Mouse (Mus musculus) ES-E14 (cell line): ENCODE data around the gene 4930503B20Rik. TPM values are rescaled to one million over a fixed set of nuclear protein-coding genes. Genes with fewer than 3 reads are reported as not detected.

Experiments
- DNase-seq: peaks from one replicate; pipeline ENCODE4 v3.0.0-alpha.2; 2013; ENCODE audit warnings: low read depth, low spot score
- H3K27ac ChIP-seq: 2 replicates; pipeline ENCODE4 v1.5.1; 2012; ENCODE audit warnings: low read depth, mild to moderate bottlenecking, low read length, moderate library complexity, mixed read lengths; ENCODE audit not compliant: poor library complexity, insufficient read depth, severe bottlenecking
- H3K36me3 ChIP-seq: 2 replicates; pipeline ENCODE4 v1.6.1; 2012; ENCODE audit warnings: mild to moderate bottlenecking, low read length, moderate library complexity, mixed read lengths; ENCODE audit not compliant: control insufficient read depth, poor library complexity, insufficient read depth, severe bottlenecking
- H3K4me1 ChIP-seq, 2 experiments: fragments of 150-350 bp in 1 of 2; sonication (generic) in 1 of 2; 2 replicates each; pipeline ENCODE4 v1.6.1; 2012; ENCODE audit warnings: low read length in 2 of 2, mild to moderate bottlenecking in 1 of 2, mixed read lengths in 1 of 2; ENCODE audit not compliant: control insufficient read depth in 2 of 2, insufficient read depth in 2 of 2, poor library complexity in 1 of 2
- H3K4me3 ChIP-seq, 2 experiments: fragments of 150-350 bp in 1 of 2; sonication (generic) in 1 of 2; 2 replicates each; pipeline ENCODE4 v1.5.1; 2012; ENCODE audit warnings: low read length in 2 of 2, low read depth in 1 of 2, mild to moderate bottlenecking in 1 of 2, mixed read lengths in 1 of 2; ENCODE audit not compliant: insufficient read depth in 1 of 2, poor library complexity in 1 of 2, severe bottlenecking in 1 of 2
- H3K9ac ChIP-seq: 2 replicates; pipeline ENCODE4 v1.6.1; 2012; ENCODE audit warnings: low read depth, mild to moderate bottlenecking, low read length, mixed read lengths; ENCODE audit not compliant: poor library complexity, insufficient read depth, severe bottlenecking
- H3K9me3 ChIP-seq: fragments of 150-350 bp; sonication (generic); 2 replicates; pipeline ENCODE4 v1.6.1; 2012; ENCODE audit warnings: low read depth, mild to moderate bottlenecking, low read length; ENCODE audit not compliant: control insufficient read depth, insufficient read depth
- CHD2 ChIP-seq: IDR thresholded peaks from 2 replicates; pipeline ENCODE4 v1.6.1; 2014; ENCODE audit warnings: mild to moderate bottlenecking, low read depth, low read length, inconsistent platforms
- HCFC1 ChIP-seq: IDR thresholded peaks from 2 replicates; pipeline ENCODE4 v1.6.1; 2012; ENCODE audit warnings: low read length, inconsistent platforms, borderline replicate concordance; ENCODE audit not compliant: insufficient read depth
- MAFK ChIP-seq: IDR thresholded peaks from 2 replicates; pipeline ENCODE4 v1.6.1; 2014; ENCODE audit warnings: mild to moderate bottlenecking, low read depth, low read length, inconsistent platforms; ENCODE audit not compliant: insufficient read depth
- ZC3H11A ChIP-seq: IDR thresholded peaks from 2 replicates; pipeline ENCODE4 v1.6.1; 2012; ENCODE audit warnings: low read depth, mild to moderate bottlenecking, inconsistent platforms, low read length, borderline replicate concordance
- ZNF384 ChIP-seq: IDR thresholded peaks from 2 replicates; pipeline ENCODE4 v1.6.1; 2012; ENCODE audit warnings: low read depth, low read length, inconsistent platforms
- in situ Hi-C, 2 experiments: fragments of 600-800 bp; cut with MboI; formaldehyde crosslinking; loops; one replicate each; pipeline ENCODE4 v1.15.1; 2025; ENCODE audit warnings: low sequenced_read_pairs in 2 of 2, inconsistent platforms in 1 of 2; ENCODE audit not compliant: unreplicated experiment in 2 of 2
- total RNA-seq: library from RNA; depleted of rRNA; stranded (reverse); fragments of 300-350 nt; gene quantifications from 2 replicates; pipeline ENCODE4 v1.2.3, GENCODE M21; 2012; rRNA removed

4930503B20Rik gene
- not detected in 2 replicates for total RNA-seq

GRCm38 (mm10) chr3:146651217-146651616 lies at the start of gene 4930503B20Rik:
4930503B20Rik (minus strand) TSS chr3:146651317.
- in situ Hi-C loops: no loop called here

GRCm38 (mm10) chr3:146700051-146700450 lies 48.9 kb upstream of the 4930503B20Rik start:
- in situ Hi-C loops: no loop called here
- Histone ChIP-seq H3K4me3 (no peak overlapping the region), H3K9ac (no peak overlapping the region), H3K9me3 (no peaks in the 10 kb centered on the region), H3K4me1 (no peaks in the 10 kb centered on the region), H3K36me3 (no peaks in the 10 kb centered on the region), H3K27ac (no peak overlapping the region)
- DNase-seq: no peak
- no peak for TF ChIP-seq MAFK
- no peak for TF ChIP-seq ZC3H11A

More at GRCm38 (mm10) chr3:146651217-146651616, at the start of gene 4930503B20Rik:
- H3K9me3 ChIP-seq: no peaks in the 10 kb centered on the region
- TF ChIP-seq ZC3H11A (no peak), MAFK (no peak), ZNF384 (no peak), HCFC1 (no peak), CHD2 (no peak)
- H3K4me1 ChIP-seq: no peaks in the 10 kb centered on the region
- no peak within 1 kb of the TSS for H3K4me3 ChIP-seq
- DNase-seq: no peak
- no peaks in the 10 kb centered on the region for H3K36me3 ChIP-seq
- H3K9ac ChIP-seq: no peak within 1 kb of the TSS
- H3K27ac ChIP-seq: no peak within 1 kb of the TSS

- no peaks in the 10 kb centered on the region for H3K9me3 ChIP-seq
- no peak overlapping the region for H3K9ac ChIP-seq
- H3K4me3 ChIP-seq: no peak overlapping the region
- H3K4me1 ChIP-seq: no peaks in the 10 kb centered on the region
- TF ChIP-seq ZC3H11A: no peak
- no peak for TF ChIP-seq HCFC1
- no peak for TF ChIP-seq ZNF384
- TF ChIP-seq MAFK: no peak
- TF ChIP-seq CHD2: no peak
- in situ Hi-C loops: no loop called here
- H3K27ac ChIP-seq: no peak overlapping the region
- DNase-seq: no peak
- no peaks in the 10 kb centered on the region for H3K36me3 ChIP-seq
Measured at GRCm38 (mm10) chr3:146698982-146699381, 47.9 kb upstream of the 4930503B20Rik start.

- H3K9ac ChIP-seq: no peak overlapping the region
- H3K27ac ChIP-seq: no peak overlapping the region
- no peaks in the 10 kb centered on the region for H3K36me3 ChIP-seq
- TF ChIP-seq HCFC1 (no peak), ZC3H11A (no peak), ZNF384 (no peak), CHD2 (no peak), MAFK (no peak)
- H3K9me3 ChIP-seq: no peaks in the 10 kb centered on the region
- H3K4me1 ChIP-seq: peaks cover 0 to 3% of the 10 kb centered on the region in 2 experiments; a peak in 1 of 4 replicates
- no peak for DNase-seq
- H3K4me3 ChIP-seq: no peak overlapping the region
- in situ Hi-C loops: no loop called here
Measured at GRCm38 (mm10) chr3:146692547-146692946, 41.4 kb upstream of the 4930503B20Rik start.

GRCm38 (mm10) chr3:146687121-146687725 lies 36.1 kb upstream of the 4930503B20Rik start:
- H3K36me3 ChIP-seq: no peaks in the 10 kb centered on the region
- in situ Hi-C loops: no loop called here
- H3K4me1 ChIP-seq: no peaks in the 10 kb centered on the region
- DNase-seq: no peak
- no peak overlapping the region for H3K27ac ChIP-seq
- no peaks in the 10 kb centered on the region for H3K9me3 ChIP-seq
- no peak overlapping the region for H3K4me3 ChIP-seq
- no peak for TF ChIP-seq HCFC1
- no peak for TF ChIP-seq ZC3H11A
- no peak for TF ChIP-seq CHD2
- no peak for TF ChIP-seq ZNF384
- TF ChIP-seq MAFK: no peak
- H3K9ac ChIP-seq: no peak overlapping the region
